Mouse (Mus musculus): ENCODE measurements around the gene Dennd4b.
"Not testable (repeated sequence)": the region's sequence is repeated elsewhere in the genome, so short reads cannot be mapped to it uniquely, and the experiment has no call there.

GRCm38 (mm10) chr3:90253174-90253573 lies 11.8 kb upstream of the Dennd4b start:
- not testable (repeated sequence) for TF ChIP-seq CTCF, EP300 (IDR thresholded peaks at IDR 0.05)

Measured in lung, postnatal 0 days (tissue).